Mouse (Mus musculus) heart, postnatal 4 days (tissue): ENCODE results near the gene Ttc9b. TPM values are rescaled to one million over a fixed set of nuclear protein-coding genes. Genes with fewer than 3 reads are reported as not detected.

Source experiments
- DNase-seq: peaks from one replicate; pipeline ENCODE4 v3.0.0; 2021
- total RNA-seq, 2 experiments: library from RNA; stranded (reverse); gene quantifications; 2 replicates each; pipeline ENCODE4 v1.2.3; 2021

Gene Ttc9b
- total RNA-seq, 2 experiments from 2014 or later, result not detected

- DNase-seq, result no peak
Observed at GRCm38 (mm10) chr7:27688246-27688788, 34.6 kb downstream of the Ttc9b start.

DNA sequence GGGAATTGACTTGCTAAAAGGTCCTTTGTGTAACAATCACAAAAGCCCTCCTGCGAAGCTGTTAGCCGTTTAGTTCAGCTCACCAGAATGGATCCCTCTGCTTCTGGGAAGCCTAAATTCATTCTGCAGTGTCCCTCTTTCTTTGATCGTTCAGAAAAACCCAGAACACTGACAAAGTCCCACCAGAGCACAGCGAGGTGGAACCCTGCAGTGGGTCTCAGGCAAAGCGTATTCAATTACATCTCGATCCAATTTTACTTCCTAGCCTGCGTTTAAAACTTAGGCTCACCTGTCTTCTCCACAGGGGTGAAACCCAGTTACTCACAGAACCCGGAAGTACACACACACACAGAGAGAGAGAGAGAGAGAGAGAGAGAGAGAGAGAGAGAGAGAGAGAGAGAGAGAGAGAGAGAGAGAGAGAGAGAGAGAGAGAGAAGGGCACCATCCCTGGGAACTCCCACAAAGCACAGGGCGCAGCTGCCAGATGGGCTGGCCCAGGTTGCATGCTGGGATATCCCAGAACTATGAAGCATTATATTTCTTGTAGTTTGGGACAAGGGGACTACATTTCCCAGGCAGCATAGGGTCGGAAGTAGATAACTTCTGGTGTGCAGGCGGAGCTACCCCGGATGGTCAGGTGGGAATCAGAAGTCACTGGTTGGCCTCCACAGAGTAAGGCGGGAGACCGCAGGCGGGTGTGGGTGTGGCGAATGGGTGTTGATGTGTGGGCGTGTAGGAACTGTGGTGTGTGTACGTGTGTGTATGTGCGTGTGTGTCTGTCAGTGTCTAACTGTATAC, 35.3 kb downstream of the Ttc9b start, which contains the start of gene Zfp607b:
Gene Zfp607b (plus strand): TSS at position 526 of the 798 bp plus-strand sequence.
- DNase-seq, result peak; percentile 89

GRCm38 (mm10) chr7:27691076-27691475, 37.4 kb downstream of the Ttc9b start:
- peak; percentile 44 for DNase-seq

DNA sequence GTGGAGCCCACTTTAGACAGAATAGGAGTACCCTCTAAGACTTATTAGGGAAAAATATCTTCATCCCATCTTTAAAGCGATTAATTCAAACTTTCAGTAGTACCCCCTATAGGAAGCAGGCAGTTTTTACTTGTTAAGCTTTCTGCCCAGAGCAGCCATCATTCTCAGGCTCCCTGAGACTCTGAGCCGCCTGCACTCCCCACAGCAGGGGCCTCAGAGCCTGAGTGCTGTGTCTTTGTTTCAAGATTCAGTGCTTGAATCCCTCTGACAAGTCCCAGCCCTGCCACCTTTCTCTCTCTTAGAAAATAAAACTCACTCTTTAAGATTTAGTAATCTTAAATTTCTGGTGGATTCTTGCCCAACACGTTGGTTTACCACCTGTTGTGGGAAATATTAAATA, 43.0 kb downstream of the Ttc9b start:
- DNase-seq, result no peak

Other genes starting within 250 kb of the Ttc9b start
- gene Sptbn4, start 206.2 kb upstream of the Ttc9b start, total RNA-seq, result under 1 TPM; 0.32 to 0.50 TPM
- 10 to 100 TPM; 36.3 to 44.5 TPM for gene Blvrb, start 205.9 kb upstream of the Ttc9b start, total RNA-seq
- gene Sertad3, start 180.1 kb upstream of the Ttc9b start, total RNA-seq, result 10 to 100 TPM in 1 of 2 experiments, 1 to 10 TPM in 1; 7.4 to 10.1 TPM
- gene Sertad1, start 167.0 kb upstream of the Ttc9b start, total RNA-seq, result 10 to 100 TPM; 14.4 to 15.5 TPM
- 1 to 10 TPM; 4.1 to 5.9 TPM for gene Prx, start 154.6 kb upstream of the Ttc9b start, total RNA-seq
- gene Hipk4, start 130.6 kb upstream of the Ttc9b start, total RNA-seq, result 1 to 10 TPM in 1 of 2 experiments, under 1 TPM in 1; 0.83 to 1.0 TPM
- gene Pld3, start 100.7 kb upstream of the Ttc9b start, total RNA-seq, result 10 to 100 TPM; 28.9 to 32.4 TPM
- gene 2310022A10Rik, start 100.7 kb upstream of the Ttc9b start, total RNA-seq, result 10 to 100 TPM; 54.9 to 58.4 TPM
- 100 to 1,000 TPM; 158 to 164 TPM for gene Akt2, start 62.4 kb upstream of the Ttc9b start, total RNA-seq
- 10 to 100 TPM; 16.7 TPM for gene Map3k10, start 20.7 kb downstream of the Ttc9b start, total RNA-seq
- gene Zfp607b, start 35.4 kb downstream of the Ttc9b start, total RNA-seq, result under 1 TPM; 0.70 to 0.81 TPM
- gene Zfp60, start 77.5 kb downstream of the Ttc9b start, total RNA-seq, result 10 to 100 TPM in 1 of 2 experiments, 1 to 10 TPM in 1; 9.1 to 11.5 TPM
- 1 to 10 TPM; 5.7 to 6.4 TPM for gene Zfp626, start 153.3 kb downstream of the Ttc9b start, total RNA-seq
- gene Zfp59, start 184.7 kb downstream of the Ttc9b start, total RNA-seq, result 1 to 10 TPM; 2.3 to 3.0 TPM
- 1 to 10 TPM; 2.8 to 3.6 TPM for gene Zfp607a, start 203.6 kb downstream of the Ttc9b start, total RNA-seq